22 mouse cellular contexts compared by ENCODE assay signal in genomic region chr11:11798690-11799089, GRCm38 (mm10). TPM values are rescaled to one million over a fixed set of nuclear protein-coding genes. Genes with fewer than 3 reads are reported as not detected.
DNase-seq lines count a peak whose midpoint lies in the region; ATAC-seq and TF ChIP-seq lines count a peak whose summit lies in the region.
"Had no signal": no experiment of that assay in that cellular context is flagged by ENCODE, and none has a peak within 500 bp of the region (broad histone marks: within the 10 kb centered on the region; RNA-seq: fewer than 3 reads in every experiment).

No protein-coding gene starts in this region.

- TF ChIP-seq RAD21 in CH12.LX (IDR thresholded peaks at IDR 0.05; ENCODE audit: low read depth, low read length): no peak

- no peaks in the 10 kb centered on the region for H3K9me3 ChIP-seq in forebrain, embryonic 11.5 days (ENCODE audit: control insufficient read depth, low read length)
- H3K9me3 ChIP-seq in forebrain, embryonic 10.5 days: no peaks in the 10 kb centered on the region
- H3K9me3 ChIP-seq in heart, embryonic 10.5 days: no peaks in the 10 kb centered on the region
- H3K9me3 ChIP-seq in CH12.LX (replicated peaks; ENCODE audit: low read length): no peaks in the 10 kb centered on the region
- H3K9me3 ChIP-seq in kidney, embryonic 14.5 days (ENCODE audit: control insufficient read depth, low read length): no peaks in the 10 kb centered on the region
- H3K9me3 ChIP-seq: G1E had no signal

- H3K9ac ChIP-seq in forebrain, embryonic 11.5 days (ENCODE audit: low read length): no peak overlapping the region
- no peak overlapping the region for H3K9ac ChIP-seq in heart, adult 2 months (ENCODE audit: low read depth, low read length)
- no peak overlapping the region for H3K9ac ChIP-seq in CH12.LX (ENCODE audit: insufficient read depth, low read depth)
- H3K9ac ChIP-seq in kidney, embryonic 14.5 days (ENCODE audit: low read depth, low read length): no peak overlapping the region

- H3K4me3 ChIP-seq in forebrain, embryonic 11.5 days (ENCODE audit: low read depth, low read length): no peak overlapping the region
- H3K4me3 ChIP-seq in forebrain, embryonic 10.5 days: no peak overlapping the region
- H3K4me3 ChIP-seq in heart, adult 2 months: no peak overlapping the region
- no peak overlapping the region for H3K4me3 ChIP-seq in heart, embryonic 10.5 days
- H3K4me3 ChIP-seq in CH12.LX (replicated peaks in 1 of 3; ENCODE audit: low read depth in 2 of 3, low read length in 2 of 3, poor library complexity in 1 of 3): no peak overlapping the region
- H3K4me3 ChIP-seq in kidney, embryonic 14.5 days (ENCODE audit: low read length): no peak overlapping the region

- H3K36me3 ChIP-seq in forebrain, embryonic 11.5 days (ENCODE audit: control insufficient read depth, insufficient read depth, low read length): peaks cover 8% of the 10 kb centered on the region
- H3K36me3 ChIP-seq in forebrain, embryonic 10.5 days (replicated peaks): peaks cover 78% of the 10 kb centered on the region
- no peaks in the 10 kb centered on the region for H3K36me3 ChIP-seq in heart, adult 2 months (ENCODE audit: control insufficient read depth, insufficient read depth, low read length)
- H3K36me3 ChIP-seq in heart, embryonic 10.5 days: peaks cover 70% of the 10 kb centered on the region
- H3K36me3 ChIP-seq in CH12.LX (replicated peaks in 1 of 2; ENCODE audit: control insufficient read depth in 1 of 2, insufficient read depth in 1 of 2, low read length in 1 of 2): peaks cover 47 to 81% of the 10 kb centered on the region in 2 experiments
- H3K36me3 ChIP-seq in kidney, embryonic 14.5 days (ENCODE audit: control insufficient read depth, insufficient read depth, low read length): peaks cover 52% of the 10 kb centered on the region

- DNase-seq in forebrain, embryonic 11.5 days (ENCODE audit: low spot score): peak; percentile 11
- DNase-seq in forebrain, embryonic 10.5 days (ENCODE audit: extremely low spot score, low spot score): no peak
- peak; percentile 8 for DNase-seq in heart, adult 11 months
- no peak for DNase-seq in heart, adult 2 months
- DNase-seq in heart, embryonic 10.5 days (ENCODE audit: low spot score): peak; percentile 14
- no peak for DNase-seq in heart, postnatal 4 days
- peak; percentile 76 for DNase-seq in CH12.LX (ENCODE audit: extremely low read depth)
- DNase-seq: adrenal gland, adult 2 months; adrenal gland, adult 8-10 months; adrenal gland, postnatal 10 days; adrenal gland, postnatal 14 days; adrenal gland, postnatal 25 days; adrenal gland, postnatal 36 days; B cell, adult 2 months; cerebellum, adult 11 months; cerebellum, adult 11-12 months; cerebellum, adult 18-20 months had no signal

- TF ChIP-seq POLR2A in heart, adult 2 months (IDR thresholded peaks at IDR 0.05; ENCODE audit: insufficient read depth, low read depth, low read length): no peak
- TF ChIP-seq POLR2A in CH12.LX (IDR thresholded peaks at IDR 0.05; ENCODE audit: low read depth, low read length): no peak

- TF ChIP-seq CTCF in heart, adult 2 months (IDR thresholded peaks at IDR 0.05): no peak
- no peak for TF ChIP-seq CTCF in CH12.LX (conservative IDR thresholded peaks at IDR 0.05 in 1 of 2, IDR thresholded peaks at IDR 0.05 in 1 of 2; ENCODE audit: low read depth in 2 of 2, low read length in 2 of 2)

- no peak overlapping the region for H3K27ac ChIP-seq in forebrain, embryonic 11.5 days (ENCODE audit: low read depth, low read length)
- H3K27ac ChIP-seq in forebrain, embryonic 10.5 days: no peak overlapping the region
- no peak overlapping the region for H3K27ac ChIP-seq in heart, adult 2 months
- no peak overlapping the region for H3K27ac ChIP-seq in heart, embryonic 10.5 days
- H3K27ac ChIP-seq in CH12.LX (ENCODE audit: insufficient read depth, low read depth): no peak overlapping the region
- no peak overlapping the region for H3K27ac ChIP-seq in kidney, embryonic 14.5 days (ENCODE audit: low read depth, low read length)

- no peaks in the 10 kb centered on the region for H3K27me3 ChIP-seq in forebrain, embryonic 11.5 days (ENCODE audit: control insufficient read depth, insufficient read depth, low read length)
- H3K27me3 ChIP-seq in forebrain, embryonic 10.5 days (ENCODE audit: poor library complexity, severe bottlenecking): no peaks in the 10 kb centered on the region
- H3K27me3 ChIP-seq in heart, adult 2 months (ENCODE audit: control insufficient read depth, insufficient read depth, low read length): no peaks in the 10 kb centered on the region
- no peaks in the 10 kb centered on the region for H3K27me3 ChIP-seq in heart, embryonic 10.5 days (ENCODE audit: insufficient read depth, poor library complexity, severe bottlenecking)
- no peaks in the 10 kb centered on the region for H3K27me3 ChIP-seq in CH12.LX (replicated peaks)
- no peaks in the 10 kb centered on the region for H3K27me3 ChIP-seq in kidney, embryonic 14.5 days (ENCODE audit: control insufficient read depth, insufficient read depth, low read length)
- H3K27me3 ChIP-seq: Patski had no signal

- H3K79me2 ChIP-seq in heart, adult 2 months (replicated peaks; ENCODE audit: control insufficient read depth, insufficient read depth, low read length): no peaks in the 10 kb centered on the region
- peaks cover 42% of the 10 kb centered on the region for H3K79me2 ChIP-seq in CH12.LX (replicated peaks; ENCODE audit: control insufficient read depth, extremely low read depth, insufficient read depth, poor library complexity, severe bottlenecking)

- ATAC-seq in forebrain, embryonic 11.5 days (replicated peaks; ENCODE audit: low FRiP score): no peak
- ATAC-seq in kidney, embryonic 14.5 days (ENCODE audit: low FRiP score, low TSS enrichment): no peak
- ATAC-seq: activated CD4-positive, CD25-positive, alpha-beta regulatory T cell, adult 4 months; CD4-positive, CD25-positive, alpha-beta regulatory T cell, adult 4 months; Patski had no signal

- no peak for TF ChIP-seq EP300 in heart, adult 2 months (IDR thresholded peaks at IDR 0.05; ENCODE audit: insufficient read depth, low read depth, low read length)
- 0 out of 2 replicates have a peak, but pooled peaks have one; percentile 51 for TF ChIP-seq EP300 in CH12.LX (IDR thresholded peaks at IDR 0.05; ENCODE audit: low read length)

- 100% methylated on average over 1 of the region's 1 CpGs for WGBS in forebrain, embryonic 11.5 days
- 98% methylated on average over 1 of the region's 1 CpGs for WGBS in forebrain, embryonic 10.5 days
- 93% methylated on average over 1 of the region's 1 CpGs for WGBS in heart, adult 2 months
- WGBS in heart, embryonic 10.5 days: 89% methylated on average over 1 of the region's 1 CpGs
- 100% methylated on average over 1 of the region's 1 CpGs for WGBS in kidney, embryonic 14.5 days

- H3K4me2 ChIP-seq in forebrain, embryonic 11.5 days (ENCODE audit: low read depth, low read length, severe bottlenecking): no peak overlapping the region
- no peak overlapping the region for H3K4me2 ChIP-seq in CH12.LX (ENCODE audit: insufficient read depth, low read depth, poor library complexity, severe bottlenecking)
- H3K4me2 ChIP-seq in kidney, embryonic 14.5 days (replicated peaks; ENCODE audit: low read depth, low read length): no peak overlapping the region

- H3K4me1 ChIP-seq in forebrain, embryonic 11.5 days (replicated peaks; ENCODE audit: control insufficient read depth, insufficient read depth, low read length): no peaks in the 10 kb centered on the region
- H3K4me1 ChIP-seq in forebrain, embryonic 10.5 days: no peaks in the 10 kb centered on the region
- H3K4me1 ChIP-seq in heart, adult 2 months (ENCODE audit: control insufficient read depth, insufficient read depth, low read length): no peaks in the 10 kb centered on the region
- peaks cover 5% of the 10 kb centered on the region; the same call in 1 of the 2 replicates for H3K4me1 ChIP-seq in heart, embryonic 10.5 days
- H3K4me1 ChIP-seq in CH12.LX (ENCODE audit: control insufficient read depth in 1 of 2, insufficient read depth in 2 of 2): peaks cover 4 to 56% of the 10 kb centered on the region in 2 experiments; a peak in 3 of 4 replicates
- H3K4me1 ChIP-seq in kidney, embryonic 14.5 days (ENCODE audit: control insufficient read depth, insufficient read depth, low read length): no peaks in the 10 kb centered on the region

- dilution Hi-C loops in CH12.LX (cut with MboI; ENCODE audit: extremely low pct_ligation_motif_present, extremely low pct_unique_long_range_greater_than_20kb, low sequenced_read_pairs): no loop called here

- intact Hi-C loops in heart, adult 2 months (cut with DNase I): no loop called here

- in situ Hi-C loops in CH12.LX (cut with MboI; ENCODE audit: low pct_ligation_motif_present, low pct_unique_long_range_greater_than_20kb, low sequenced_read_pairs): no loop called here

TF ChIP-seq in CH12.LX, 34 proteins besides CTCF, POLR2A, EP300 and RAD21 (continues in another document):
- TF ChIP-seq ZC3H11A (IDR thresholded peaks at IDR 0.05; ENCODE audit: low read depth, low read length): no peak
- no peak for TF ChIP-seq MEF2A (IDR thresholded peaks at IDR 0.05; ENCODE audit: borderline replicate concordance, low read depth, low read length)
- TF ChIP-seq IRF4 (IDR thresholded peaks at IDR 0.05; ENCODE audit: low read depth, low read length): peak; percentile 46; the same call in 1 of the 2 replicates
- no peak for TF ChIP-seq SIN3A (IDR thresholded peaks at IDR 0.05; ENCODE audit: low read length)
- TF ChIP-seq MXI1 (IDR thresholded peaks at IDR 0.05; ENCODE audit: low read depth, low read length): no peak
- TF ChIP-seq RCOR1 (conservative IDR thresholded peaks at IDR 0.05; ENCODE audit: low read depth, low read length): no peak
- TF ChIP-seq ZNF384 (IDR thresholded peaks at IDR 0.05; ENCODE audit: low read depth, low read length): no peak
- no peak for TF ChIP-seq USF1 (IDR thresholded peaks at IDR 0.05; ENCODE audit: low read depth, low read length)
- 0 out of 2 replicates have a peak, but pooled peaks have one; percentile 20 for TF ChIP-seq JUND (conservative IDR thresholded peaks at IDR 0.05; ENCODE audit: low read depth, low read length)
- no peak for TF ChIP-seq ZMIZ1 (IDR thresholded peaks at IDR 0.05; ENCODE audit: low read depth, low read length)
- TF ChIP-seq SMC3 (IDR thresholded peaks at IDR 0.05; ENCODE audit: low read depth, low read length): no peak
- no peak for TF ChIP-seq CHD2 (IDR thresholded peaks at IDR 0.05; ENCODE audit: low read length)

RNA-seq across cellular contexts. Expression of gene Fignl1, which starts 10.1 kb away (rescaled TPM):
- polyA plus RNA-seq in forebrain, embryonic 11.5 days (2014; fragmentation: Nextera tagmentation; extraction: Ambion mirVana): 89.5 and 101 TPM in 2 replicates
- 101 and 114 TPM in 2 replicates for polyA plus RNA-seq in forebrain, embryonic 10.5 days (2016; fragmentation: Nextera tagmentation; extraction: Ambion mirVana)
- under 1 TPM; 0.21 to 0.30 TPM for total RNA-seq in heart, adult 2 months (2021)
- 0.15 and 1.2 TPM in 2 replicates for polyA plus RNA-seq in heart, adult 2 months (2012; rRNA removed)
- polyA plus RNA-seq in heart, embryonic 10.5 days (2016; fragmentation: Nextera tagmentation; extraction: Ambion mirVana): 94.9 and 96.4 TPM in 2 replicates
- total RNA-seq in heart, postnatal 4 days (2021): 10 to 100 TPM; 18.7 to 19.9 TPM
- 82.8 and 98.5 TPM in 2 replicates for total RNA-seq in CH12.LX (2012; rRNA removed)
- total RNA-seq in CH12.LX (2014; rRNA removed): 189 TPM in 2 replicates
- 98.5 and 101 TPM in 2 replicates for polyA plus RNA-seq in CH12.LX (2012; ENCODE audit: insufficient read length, low read depth)
- polyA plus RNA-seq in kidney, embryonic 14.5 days (2014; fragmentation: Nextera tagmentation; extraction: Ambion mirVana): 59.2 and 85.4 TPM in 2 replicates

Comparison
In these comparisons a context has a peak if more than half of its experiments do, and no peak if none do; other contexts are left out.
1. DNase-seq: peak in forebrain, embryonic 11.5 days (single experiment), heart, adult 11 months (single experiment), heart, embryonic 10.5 days (single experiment) and CH12.LX (single experiment); none in forebrain, embryonic 10.5 days (single experiment), heart, adult 2 months (0 of 2) and heart, postnatal 4 days (single experiment).
2. RNA of gene Fignl1, which starts 10.1 kb away (polyA plus RNA-seq): 89.5 to 101 TPM in forebrain, embryonic 11.5 days, 101 to 114 TPM in forebrain, embryonic 10.5 days, 98.5 to 101 TPM in CH12.LX, 94.9 to 96.4 TPM in heart, embryonic 10.5 days and 59.2 to 85.4 TPM in kidney, embryonic 14.5 days; 0.15 to 1.2 TPM in heart, adult 2 months; every median in the first group is over 10 times any median in the second.